Mouse (Mus musculus): ENCODE data around the gene Smad6. TPM values are rescaled to one million over a fixed set of nuclear protein-coding genes. Genes with fewer than 3 reads are reported as not detected.

Smad6 gene
- polyA plus RNA-seq (2015; fragmentation: Nextera tagmentation; extraction: Ambion mirVana), result 1.4 and 1.6 TPM in 2 replicates

- H3K27ac ChIP-seq (ENCODE audit: low read depth, low read length), result peak within 1 kb of the TSS; percentile 73
- under 1% methylated on average over 55 of the region's 60 CpGs for WGBS
- no peaks in the 10 kb centered on the region for H3K9me3 ChIP-seq (ENCODE audit: control insufficient read depth, low read length)
- peak within 1 kb of the TSS; percentile 91 for H3K4me2 ChIP-seq (ENCODE audit: low read length)
- no peaks in the 10 kb centered on the region for H3K36me3 ChIP-seq (ENCODE audit: control insufficient read depth, insufficient read depth, low read length)
- ATAC-seq, result peak; percentile 76
- H3K27me3 ChIP-seq (replicated peaks; ENCODE audit: control insufficient read depth, insufficient read depth, low read length), result peaks cover 9% of the 10 kb centered on the region
- peak within 1 kb of the TSS; percentile 49 for H3K4me3 ChIP-seq (ENCODE audit: low read length)
- H3K9ac ChIP-seq (ENCODE audit: low read depth, low read length), result peak within 1 kb of the TSS; percentile 62
- H3K4me1 ChIP-seq (ENCODE audit: control insufficient read depth, insufficient read depth, low read depth, low read length), result peaks cover 40% of the 10 kb centered on the region
Observed at GRCm38 (mm10) chr9:64021853-64022561, at the start of gene Smad6. Gene Smad6 (minus strand): TSS chr9:64022059.

GRCm38 (mm10) chr9:64070674-64071073 lies 48.8 kb upstream of the Smad6 start:
- no peaks in the 10 kb centered on the region for H3K9me3 ChIP-seq (ENCODE audit: control insufficient read depth, low read length)
- H3K9ac ChIP-seq (ENCODE audit: low read depth, low read length), result no peak overlapping the region
- 94% methylated on average over 5 of the region's 5 CpGs for WGBS
- ATAC-seq, result no peak
- H3K27ac ChIP-seq (ENCODE audit: low read depth, low read length), result no peak overlapping the region
- H3K27me3 ChIP-seq (replicated peaks; ENCODE audit: control insufficient read depth, insufficient read depth, low read length), result no peaks in the 10 kb centered on the region
- no peak overlapping the region for H3K4me3 ChIP-seq (ENCODE audit: low read length)
- H3K36me3 ChIP-seq (ENCODE audit: control insufficient read depth, insufficient read depth, low read length), result no peaks in the 10 kb centered on the region
- peaks cover 6% of the 10 kb centered on the region for H3K4me1 ChIP-seq (ENCODE audit: control insufficient read depth, insufficient read depth, low read depth, low read length)
- no peak overlapping the region for H3K4me2 ChIP-seq (ENCODE audit: low read length)

- Histone ChIP-seq H3K9me3 (ENCODE audit: control insufficient read depth, low read length) (no peaks in the 10 kb centered on the region), H3K27me3 (replicated peaks; ENCODE audit: control insufficient read depth, insufficient read depth, low read length) (no peaks in the 10 kb centered on the region), H3K27ac (ENCODE audit: low read depth, low read length) (no peak overlapping the region), H3K36me3 (ENCODE audit: control insufficient read depth, insufficient read depth, low read length) (no peaks in the 10 kb centered on the region), H3K4me1 (ENCODE audit: control insufficient read depth, insufficient read depth, low read depth, low read length) (peaks cover 6% of the 10 kb centered on the region), H3K4me3 (ENCODE audit: low read length) (no peak overlapping the region), H3K9ac (ENCODE audit: low read depth, low read length) (no peak overlapping the region), H3K4me2 (ENCODE audit: low read length) (no peak overlapping the region)
- no peak for ATAC-seq
- WGBS, result 87% methylated on average over 5 of the region's 5 CpGs
Observed at GRCm38 (mm10) chr9:64069131-64069530, 47.3 kb upstream of the Smad6 start.

GRCm38 (mm10) chr9:64068571-64068970 lies 46.7 kb upstream of the Smad6 start:
- H3K4me2 ChIP-seq (ENCODE audit: low read length), result no peak overlapping the region
- no peak for ATAC-seq
- H3K4me1 ChIP-seq (ENCODE audit: control insufficient read depth, insufficient read depth, low read depth, low read length), result peaks cover 6% of the 10 kb centered on the region
- no peaks in the 10 kb centered on the region for H3K9me3 ChIP-seq (ENCODE audit: control insufficient read depth, low read length)
- no peak overlapping the region for H3K9ac ChIP-seq (ENCODE audit: low read depth, low read length)
- no peak overlapping the region for H3K27ac ChIP-seq (ENCODE audit: low read depth, low read length)
- no peaks in the 10 kb centered on the region for H3K36me3 ChIP-seq (ENCODE audit: control insufficient read depth, insufficient read depth, low read length)
- H3K27me3 ChIP-seq (replicated peaks; ENCODE audit: control insufficient read depth, insufficient read depth, low read length), result no peaks in the 10 kb centered on the region
- 71% methylated on average over 1 of the region's 1 CpGs for WGBS
- no peak overlapping the region for H3K4me3 ChIP-seq (ENCODE audit: low read length)

- Histone ChIP-seq H3K9ac (ENCODE audit: low read depth, low read length) (no peak overlapping the region), H3K36me3 (ENCODE audit: control insufficient read depth, insufficient read depth, low read length) (no peaks in the 10 kb centered on the region), H3K27me3 (replicated peaks; ENCODE audit: control insufficient read depth, insufficient read depth, low read length) (no peaks in the 10 kb centered on the region), H3K4me3 (ENCODE audit: low read length) (no peak overlapping the region), H3K4me2 (ENCODE audit: low read length) (no peak overlapping the region), H3K9me3 (ENCODE audit: control insufficient read depth, low read length) (no peaks in the 10 kb centered on the region), H3K27ac (ENCODE audit: low read depth, low read length) (no peak overlapping the region), H3K4me1 (ENCODE audit: control insufficient read depth, insufficient read depth, low read depth, low read length) (peaks cover 6% of the 10 kb centered on the region)
- ATAC-seq, result no peak
- 72% methylated on average over 5 of the region's 5 CpGs for WGBS
Observed at GRCm38 (mm10) chr9:64067787-64068186, 45.9 kb upstream of the Smad6 start.

- Histone ChIP-seq H3K4me1 (ENCODE audit: control insufficient read depth, insufficient read depth, low read depth, low read length) (peaks cover 15% of the 10 kb centered on the region), H3K4me2 (ENCODE audit: low read length) (peak overlapping the region; percentile 55), H3K9ac (ENCODE audit: low read depth, low read length) (peak overlapping the region; percentile 42), H3K36me3 (ENCODE audit: control insufficient read depth, insufficient read depth, low read length) (no peaks in the 10 kb centered on the region), H3K9me3 (ENCODE audit: control insufficient read depth, low read length) (no peaks in the 10 kb centered on the region), H3K27ac (ENCODE audit: low read depth, low read length) (no peak overlapping the region), H3K27me3 (replicated peaks; ENCODE audit: control insufficient read depth, insufficient read depth, low read length) (peaks cover 13% of the 10 kb centered on the region), H3K4me3 (ENCODE audit: low read length) (peak overlapping the region; percentile 31)
- ATAC-seq, result no peak
- WGBS, result 4% methylated on average over 29 of the region's 30 CpGs
Observed at GRCm38 (mm10) chr9:64060033-64060539, 38.2 kb upstream of the Smad6 start.

- peak; percentile 89 for ATAC-seq
- H3K27ac ChIP-seq (ENCODE audit: low read depth, low read length), result peak overlapping the region; percentile 51; the same call in 1 of the 2 replicates
- WGBS, result 47% methylated on average over 7 of the region's 7 CpGs
Observed at GRCm38 (mm10) chr9:64057903-64058650, 36.2 kb upstream of the Smad6 start.

GRCm38 (mm10) chr9:64055162-64055561 lies 33.3 kb upstream of the Smad6 start:
- H3K27ac ChIP-seq (ENCODE audit: low read depth, low read length), result no peak overlapping the region
- 61% methylated on average over 9 of the region's 9 CpGs for WGBS
- no peak for ATAC-seq
- no peak overlapping the region for H3K4me2 ChIP-seq (ENCODE audit: low read length)
- H3K4me1 ChIP-seq (ENCODE audit: control insufficient read depth, insufficient read depth, low read depth, low read length), result peaks cover 14% of the 10 kb centered on the region
- H3K4me3 ChIP-seq (ENCODE audit: low read length), result no peak overlapping the region
- H3K9me3 ChIP-seq (ENCODE audit: control insufficient read depth, low read length), result no peaks in the 10 kb centered on the region
- no peak overlapping the region for H3K9ac ChIP-seq (ENCODE audit: low read depth, low read length)
- H3K27me3 ChIP-seq (replicated peaks; ENCODE audit: control insufficient read depth, insufficient read depth, low read length), result peaks cover 5% of the 10 kb centered on the region; the same call in 1 of the 2 replicates
- H3K36me3 ChIP-seq (ENCODE audit: control insufficient read depth, insufficient read depth, low read length), result no peaks in the 10 kb centered on the region

More at GRCm38 (mm10) chr9:64057903-64058650, 36.2 kb upstream of the Smad6 start:
- Histone ChIP-seq H3K4me3 (ENCODE audit: low read length) (no peak overlapping the region), H3K4me2 (ENCODE audit: low read length) (no peak overlapping the region), H3K27me3 (replicated peaks; ENCODE audit: control insufficient read depth, insufficient read depth, low read length) (peaks cover 13% of the 10 kb centered on the region), H3K36me3 (ENCODE audit: control insufficient read depth, insufficient read depth, low read length) (no peaks in the 10 kb centered on the region), H3K9ac (ENCODE audit: low read depth, low read length) (peak overlapping the region; percentile 19; the same call in 1 of the 2 replicates), H3K9me3 (ENCODE audit: control insufficient read depth, low read length) (no peaks in the 10 kb centered on the region), H3K4me1 (ENCODE audit: control insufficient read depth, insufficient read depth, low read depth, low read length) (peaks cover 15% of the 10 kb centered on the region)

GRCm38 (mm10) chr9:64053786-64054185 lies 31.9 kb upstream of the Smad6 start:
- no peaks in the 10 kb centered on the region for H3K36me3 ChIP-seq (ENCODE audit: control insufficient read depth, insufficient read depth, low read length)
- peaks cover 16% of the 10 kb centered on the region for H3K4me1 ChIP-seq (ENCODE audit: control insufficient read depth, insufficient read depth, low read depth, low read length)
- 54% methylated on average over 4 of the region's 4 CpGs for WGBS

More at GRCm38 (mm10) chr9:64053786-64054185, 31.9 kb upstream of the Smad6 start:
- ATAC-seq, result no peak
- Histone ChIP-seq H3K9me3 (ENCODE audit: control insufficient read depth, low read length) (no peaks in the 10 kb centered on the region), H3K4me3 (ENCODE audit: low read length) (no peak overlapping the region), H3K4me2 (ENCODE audit: low read length) (no peak overlapping the region), H3K27me3 (replicated peaks; ENCODE audit: control insufficient read depth, insufficient read depth, low read length) (no peaks in the 10 kb centered on the region), H3K9ac (ENCODE audit: low read depth, low read length) (no peak overlapping the region), H3K27ac (ENCODE audit: low read depth, low read length) (no peak overlapping the region)
